Mouse (Mus musculus) lung, postnatal 0 days (tissue): ENCODE measurements around the gene Cpm.

Source experiments
- CTCF ChIP-seq: IDR thresholded peaks from 2 replicates; pipeline ENCODE4 v1.5.1; 2016; ENCODE audit warnings: antibody characterized with exemption, mild to moderate bottlenecking
- EP300 ChIP-seq: IDR thresholded peaks from 2 replicates; pipeline ENCODE4 v1.6.1; 2016; ENCODE audit warnings: antibody characterized with exemption, mild to moderate bottlenecking, control low read depth

- TF ChIP-seq EP300: no peak
- TF ChIP-seq CTCF: no peak
Measured at GRCm38 (mm10) chr10:117617568-117618345, 11.5 kb upstream of the Cpm start.
